Mouse (Mus musculus): ENCODE measurements around the gene Natd1. TPM values are rescaled to one million over a fixed set of nuclear protein-coding genes. Genes with fewer than 3 reads are reported as not detected.
"Not testable (repeated sequence)": the region's sequence is repeated elsewhere in the genome, so short reads cannot be mapped to it uniquely, and the experiment has no call there.

The Natd1 gene
- polyA plus RNA-seq, 1 experiment from 2014 or later: 25.5 TPM

- H3K36me3 ChIP-seq: peaks cover 40% of the 10 kb centered on the region
- H3K9me3 ChIP-seq: no peaks in the 10 kb centered on the region
- 82% methylated on average over 10 of the region's 10 CpGs for WGBS
- H3K27me3 ChIP-seq (ENCODE audit: insufficient read depth, poor library complexity, severe bottlenecking): no peaks in the 10 kb centered on the region
- no peak overlapping the region for H3K27ac ChIP-seq
- H3K4me3 ChIP-seq: no peak overlapping the region
- peaks cover 8% of the 10 kb centered on the region; the same call in 1 of the 2 replicates for H3K4me1 ChIP-seq
- no peak for DNase-seq (ENCODE audit: low spot score)
Measured at GRCm38 (mm10) chr11:60905407-60906120, 9.0 kb downstream of the Natd1 start.

GRCm38 (mm10) chr11:60903661-60904061, 10.9 kb downstream of the Natd1 start:
- peaks cover 8% of the 10 kb centered on the region; the same call in 1 of the 2 replicates for H3K4me1 ChIP-seq
- no peak overlapping the region for H3K27ac ChIP-seq
- DNase-seq (ENCODE audit: low spot score): no peak
- peaks cover 36% of the 10 kb centered on the region for H3K36me3 ChIP-seq
- WGBS: 87% methylated on average over 6 of the region's 6 CpGs
- no peaks in the 10 kb centered on the region for H3K9me3 ChIP-seq
- H3K27me3 ChIP-seq (ENCODE audit: insufficient read depth, poor library complexity, severe bottlenecking): no peaks in the 10 kb centered on the region
- no peak overlapping the region for H3K4me3 ChIP-seq

- WGBS: 71% methylated on average over 4 of the region's 4 CpGs
- Histone ChIP-seq H3K27ac (peak overlapping the region; percentile 23; the same call in 1 of the 2 replicates), H3K4me1 (0 out of 2 replicates have a peak, but pooled peaks cover 3% of the 10 kb centered on the region)
Measured at GRCm38 (mm10) chr11:60902486-60902885, 12.1 kb downstream of the Natd1 start.

GRCm38 (mm10) chr11:60902001-60902400, 12.5 kb downstream of the Natd1 start:
- Histone ChIP-seq H3K27ac (no peak overlapping the region), H3K4me3 (no peak overlapping the region), H3K9me3 (no peaks in the 10 kb centered on the region), H3K4me1 (0 out of 2 replicates have a peak, but pooled peaks cover 3% of the 10 kb centered on the region), H3K36me3 (peaks cover 36% of the 10 kb centered on the region), H3K27me3 (ENCODE audit: insufficient read depth, poor library complexity, severe bottlenecking) (no peaks in the 10 kb centered on the region)
- 79% methylated on average over 7 of the region's 7 CpGs for WGBS
- no peak for DNase-seq (ENCODE audit: low spot score)

More at GRCm38 (mm10) chr11:60902486-60902885, 12.1 kb downstream of the Natd1 start:
- DNase-seq (ENCODE audit: low spot score): no peak
- Histone ChIP-seq H3K4me3 (no peak overlapping the region), H3K27me3 (ENCODE audit: insufficient read depth, poor library complexity, severe bottlenecking) (no peaks in the 10 kb centered on the region), H3K36me3 (peaks cover 36% of the 10 kb centered on the region), H3K9me3 (no peaks in the 10 kb centered on the region)

GRCm38 (mm10) chr11:60895915-60896314, 18.6 kb downstream of the Natd1 start:
- 16% methylated on average over 4 of the region's 4 CpGs for WGBS
- H3K4me3 ChIP-seq: no peak overlapping the region
- H3K27me3 ChIP-seq (ENCODE audit: insufficient read depth, poor library complexity, severe bottlenecking): no peaks in the 10 kb centered on the region
- H3K27ac ChIP-seq: peak overlapping the region; percentile 36; the same call in 1 of the 2 replicates
- H3K36me3 ChIP-seq: no peaks in the 10 kb centered on the region
- H3K9me3 ChIP-seq: no peaks in the 10 kb centered on the region
- no peak for DNase-seq (ENCODE audit: low spot score)
- H3K4me1 ChIP-seq: peaks cover 11% of the 10 kb centered on the region; the same call in 1 of the 2 replicates

- 53% methylated on average over 3 of the region's 3 CpGs for WGBS
- peaks cover 9% of the 10 kb centered on the region; the same call in 1 of the 2 replicates for H3K4me1 ChIP-seq
- H3K9me3 ChIP-seq: no peaks in the 10 kb centered on the region
- DNase-seq (ENCODE audit: low spot score): no peak
- H3K36me3 ChIP-seq: no peaks in the 10 kb centered on the region
- peak overlapping the region; percentile 0; the same call in 1 of the 2 replicates for H3K27ac ChIP-seq
- no peak overlapping the region for H3K4me3 ChIP-seq
- no peaks in the 10 kb centered on the region for H3K27me3 ChIP-seq (ENCODE audit: insufficient read depth, poor library complexity, severe bottlenecking)
Measured at GRCm38 (mm10) chr11:60890744-60891143, 23.8 kb downstream of the Natd1 start.

GRCm38 (mm10) chr11:60890286-60890685, 24.3 kb downstream of the Natd1 start:
- Histone ChIP-seq H3K36me3 (no peaks in the 10 kb centered on the region), H3K4me1 (peaks cover 8% of the 10 kb centered on the region; the same call in 1 of the 2 replicates), H3K27me3 (ENCODE audit: insufficient read depth, poor library complexity, severe bottlenecking) (no peaks in the 10 kb centered on the region), H3K27ac (peak overlapping the region; percentile 0; the same call in 1 of the 2 replicates), H3K9me3 (no peaks in the 10 kb centered on the region), H3K4me3 (no peak overlapping the region)
- WGBS: 77% methylated on average over 6 of the region's 6 CpGs
- no peak for DNase-seq (ENCODE audit: low spot score)

GRCm38 (mm10) chr11:60889861-60890260, 24.7 kb downstream of the Natd1 start:
- no peaks in the 10 kb centered on the region for H3K27me3 ChIP-seq (ENCODE audit: insufficient read depth, poor library complexity, severe bottlenecking)
- DNase-seq (ENCODE audit: low spot score): no peak
- H3K27ac ChIP-seq: no peak overlapping the region
- no peaks in the 10 kb centered on the region for H3K9me3 ChIP-seq
- H3K4me1 ChIP-seq: peaks cover 8% of the 10 kb centered on the region; the same call in 1 of the 2 replicates
- no peak overlapping the region for H3K4me3 ChIP-seq
- no peaks in the 10 kb centered on the region for H3K36me3 ChIP-seq
- WGBS: 69% methylated on average over 2 of the region's 2 CpGs

- DNase-seq (ENCODE audit: low spot score); H3K27ac ChIP-seq; H3K27me3 ChIP-seq (ENCODE audit: insufficient read depth, poor library complexity, severe bottlenecking); H3K4me3 ChIP-seq; H3K9me3 ChIP-seq; H3K36me3 ChIP-seq: not testable (repeated sequence)
- H3K4me1 ChIP-seq: peaks cover 14% of the 10 kb centered on the region; the same call in 1 of the 2 replicates
- 78% methylated on average over 3 of the region's 3 CpGs for WGBS
Measured at GRCm38 (mm10) chr11:60886986-60887385, 27.6 kb downstream of the Natd1 start.

- H3K4me3 ChIP-seq: no peak overlapping the region
- H3K4me1 ChIP-seq: peaks cover 19% of the 10 kb centered on the region
- no peak overlapping the region for H3K27ac ChIP-seq
- no peak for DNase-seq (ENCODE audit: low spot score)
- H3K27me3 ChIP-seq (ENCODE audit: insufficient read depth, poor library complexity, severe bottlenecking): no peaks in the 10 kb centered on the region
- H3K36me3 ChIP-seq: peaks cover 4% of the 10 kb centered on the region; the same call in 1 of the 2 replicates
- no peaks in the 10 kb centered on the region for H3K9me3 ChIP-seq
- WGBS: 75% methylated on average over 3 of the region's 3 CpGs
Measured at GRCm38 (mm10) chr11:60882386-60882785, 32.2 kb downstream of the Natd1 start.

- no peaks in the 10 kb centered on the region for H3K27me3 ChIP-seq (ENCODE audit: insufficient read depth, poor library complexity, severe bottlenecking)
- peaks cover 37% of the 10 kb centered on the region for H3K4me1 ChIP-seq
- no peaks in the 10 kb centered on the region for H3K9me3 ChIP-seq
- no peak overlapping the region for H3K4me3 ChIP-seq
- H3K27ac ChIP-seq: no peak overlapping the region
- 93% methylated on average over 4 of the region's 4 CpGs for WGBS
- DNase-seq (ENCODE audit: low spot score): no peak
- peaks cover 4% of the 10 kb centered on the region; the same call in 1 of the 2 replicates for H3K36me3 ChIP-seq
Measured at GRCm38 (mm10) chr11:60880559-60880958, 34.0 kb downstream of the Natd1 start.

GRCm38 (mm10) chr11:60879423-60879822, 35.1 kb downstream of the Natd1 start:
- Histone ChIP-seq H3K4me3 (peak overlapping the region; percentile 99), H3K4me1 (peaks cover 47% of the 10 kb centered on the region), H3K27ac (peak overlapping the region; percentile 98), H3K9me3 (no peaks in the 10 kb centered on the region), H3K36me3 (peaks cover 12% of the 10 kb centered on the region), H3K27me3 (ENCODE audit: insufficient read depth, poor library complexity, severe bottlenecking) (no peaks in the 10 kb centered on the region)
- peak; percentile 83 for DNase-seq (ENCODE audit: low spot score)
- 2% methylated on average over 11 of the region's 11 CpGs for WGBS

GRCm38 (mm10) chr11:60878675-60879294, 35.8 kb downstream of the Natd1 start, which contains the start of gene Tmem11:
Gene Tmem11, minus strand, starts transcription at chr11:60879272.
- peak; percentile 99 for DNase-seq (ENCODE audit: low spot score)
- peak within 1 kb of the TSS; percentile 99 for H3K4me3 ChIP-seq
- H3K4me1 ChIP-seq: peaks cover 49% of the 10 kb centered on the region
- no peaks in the 10 kb centered on the region for H3K9me3 ChIP-seq
- no peaks in the 10 kb centered on the region for H3K27me3 ChIP-seq (ENCODE audit: insufficient read depth, poor library complexity, severe bottlenecking)
- under 1% methylated on average over 62 of the region's 62 CpGs for WGBS
- peak within 1 kb of the TSS; percentile 98 for H3K27ac ChIP-seq
- peaks cover 18% of the 10 kb centered on the region for H3K36me3 ChIP-seq

Measured in heart, embryonic 10.5 days (tissue).